11 mouse cellular contexts compared by ENCODE assay signal in genomic region chr11:89028871-89029405, GRCm38 (mm10). TPM values are rescaled to one million over a fixed set of nuclear protein-coding genes. Genes with fewer than 3 reads are reported as not detected.
DNase-seq lines count a peak whose midpoint lies in the region; ATAC-seq lines count a peak whose summit lies in the region.
"Had no signal": no experiment of that assay in that cellular context is flagged by ENCODE, and none has a peak within 500 bp of the region (broad histone marks: within the 10 kb centered on the region; RNA-seq: fewer than 3 reads in every experiment).

No protein-coding gene starts in this region.

- H3K27ac ChIP-seq in forebrain, embryonic 11.5 days (ENCODE audit: low read depth, low read length), result no peak overlapping the region
- H3K27ac ChIP-seq: lung, embryonic 15.5 days had no signal

- no peak overlapping the region for H3K4me3 ChIP-seq in forebrain, embryonic 11.5 days (ENCODE audit: low read depth, low read length)
- H3K4me3 ChIP-seq: lung, embryonic 15.5 days had no signal

- H3K36me3 ChIP-seq in forebrain, embryonic 11.5 days (ENCODE audit: control insufficient read depth, insufficient read depth, low read length), result no peaks in the 10 kb centered on the region
- H3K36me3 ChIP-seq: lung, embryonic 15.5 days had no signal

- H3K9ac ChIP-seq in forebrain, embryonic 11.5 days (ENCODE audit: low read length), result no peak overlapping the region
- H3K9ac ChIP-seq: lung, embryonic 15.5 days had no signal

- H3K4me2 ChIP-seq in forebrain, embryonic 11.5 days (ENCODE audit: low read depth, low read length, severe bottlenecking), result no peak overlapping the region
- H3K4me2 ChIP-seq: lung, embryonic 15.5 days had no signal

- ATAC-seq in forebrain, embryonic 11.5 days (replicated peaks; ENCODE audit: low FRiP score), result no peak

- H3K4me1 ChIP-seq in forebrain, embryonic 11.5 days (replicated peaks; ENCODE audit: control insufficient read depth, insufficient read depth, low read length), result no peaks in the 10 kb centered on the region

- H3K9me3 ChIP-seq in forebrain, embryonic 11.5 days (ENCODE audit: control insufficient read depth, low read length), result no peaks in the 10 kb centered on the region
- H3K9me3 ChIP-seq: lung, embryonic 15.5 days had no signal

- WGBS in forebrain, embryonic 11.5 days, result 63% methylated on average over 10 of the region's 10 CpGs

- intact Hi-C loops in heart, postnatal 25 days (cut with DNase I), result loop anchor here (2.0 kb wide), 1 partner anchor 30 kb away; the partner anchor contains the start of gene Trim25

- DNase-seq in ovary, adult 18-20 months (ENCODE audit: low spot score), result peak; percentile 13
- DNase-seq in ovary, postnatal 14 days (ENCODE audit: low spot score), result no peak
- peak; percentile 26 for DNase-seq in heart, postnatal 25 days (ENCODE audit: low spot score)
- DNase-seq in lung, postnatal 36 days, result peak; percentile 78
- DNase-seq in thymus, postnatal 14 days, result peak; percentile 24
- no peak for DNase-seq in cerebellum, postnatal 14 days
- no peak for DNase-seq in forebrain, embryonic 11.5 days (ENCODE audit: low spot score)
- no peak for DNase-seq in urinary bladder, adult 2 months (ENCODE audit: low spot score)
- DNase-seq: cerebellum, postnatal 36 days had no signal

- no peaks in the 10 kb centered on the region for H3K27me3 ChIP-seq in forebrain, embryonic 11.5 days (ENCODE audit: control insufficient read depth, insufficient read depth, low read length)
- H3K27me3 ChIP-seq: lung, embryonic 15.5 days had no signal

RNA-seq across cellular contexts. Expression of gene Trim25, which starts 29.8 kb away (rescaled TPM):
- total RNA-seq in heart, postnatal 25 days (2021), result 10 to 100 TPM; 20.5 to 22.7 TPM
- polyA plus RNA-seq in forebrain, embryonic 11.5 days (2014; fragmentation: Nextera tagmentation; extraction: Ambion mirVana), result 2.1 and 2.6 TPM in 2 replicates
- polyA plus RNA-seq in urinary bladder, adult 2 months (2012; rRNA removed), result 12.9 and 18.2 TPM in 2 replicates

RNA-seq across cellular contexts. Expression of gene Dgke, which starts 37.7 kb away (rescaled TPM):
- total RNA-seq in heart, postnatal 25 days (2021), result 10 to 100 TPM in 1 of 2 experiments, 1 to 10 TPM in 1; 9.4 to 10.6 TPM
- 4.8 and 4.9 TPM in 2 replicates for polyA plus RNA-seq in forebrain, embryonic 11.5 days (2014; fragmentation: Nextera tagmentation; extraction: Ambion mirVana)
- polyA plus RNA-seq in urinary bladder, adult 2 months (2012; rRNA removed), result 5.7 and 6.4 TPM in 2 replicates

RNA-seq across cellular contexts. Expression of gene Gm525, which starts 44.7 kb away (rescaled TPM):
- not detected for total RNA-seq in heart, postnatal 25 days (2021)
- polyA plus RNA-seq in forebrain, embryonic 11.5 days (2014; fragmentation: Nextera tagmentation; extraction: Ambion mirVana), result not detected in 2 replicates
- polyA plus RNA-seq in urinary bladder, adult 2 months (2012; rRNA removed), result 0.18 and 0.72 TPM in 2 replicates
- polyA plus RNA-seq: hindbrain, embryonic 11.5 days had no signal

RNA-seq across cellular contexts. Expression of gene Coil, which starts 58.9 kb away (rescaled TPM):
- total RNA-seq in heart, postnatal 25 days (2021), result 1 to 10 TPM; 4.6 to 4.9 TPM
- 20.4 and 24.5 TPM in 2 replicates for polyA plus RNA-seq in forebrain, embryonic 11.5 days (2014; fragmentation: Nextera tagmentation; extraction: Ambion mirVana)
- 9.7 and 10.9 TPM in 2 replicates for polyA plus RNA-seq in urinary bladder, adult 2 months (2012; rRNA removed)

Comparison
In these comparisons a context has a peak if more than half of its experiments do, and no peak if none do; other contexts are left out.
1. DNase-seq: peak in ovary, adult 18-20 months (single experiment), heart, postnatal 25 days (single experiment), lung, postnatal 36 days (single experiment) and thymus, postnatal 14 days (single experiment); none in ovary, postnatal 14 days (single experiment), cerebellum, postnatal 14 days (0 of 2), forebrain, embryonic 11.5 days (single experiment) and urinary bladder, adult 2 months (single experiment).